Mouse (Mus musculus) cerebellum, adult 2 months (tissue): ENCODE results near the gene Ckap4.
A peak's percentile ranks its signal among the peaks of the same experiment; 100 is the strongest.

Experiments
- CTCF ChIP-seq: fragments of 200-500 bp; IDR thresholded peaks from 2 replicates; pipeline ENCODE4 v1.5.1; 2011; ENCODE audit warnings: low read depth, mild to moderate bottlenecking, control low read depth, low read length, moderate library complexity, borderline replicate concordance; ENCODE audit not compliant: insufficient read depth
- POLR2A ChIP-seq: fragments of 200-500 bp; IDR thresholded peaks from 2 replicates; pipeline ENCODE4 v1.6.1; 2011; ENCODE audit warnings: low read length, control low read depth, borderline replicate concordance; ENCODE audit not compliant: insufficient read depth

- peak; percentile 41 for TF ChIP-seq CTCF
- TF ChIP-seq POLR2A = no peak
These were observed 29.0 kb upstream of the Ckap4 start for GRCm38 (mm10) chr10:84562567-84563554.
